Mouse (Mus musculus) heart, postnatal 4 days (tissue): ENCODE results near the gene Slco4a1. TPM values are rescaled to one million over a fixed set of nuclear protein-coding genes. Genes with fewer than 3 reads are reported as not detected.
A peak's percentile ranks its signal among the peaks of the same experiment; 100 is the strongest.

ENCODE experiments used
- DNase-seq: peaks from one replicate; pipeline ENCODE4 v3.0.0; 2021
- total RNA-seq, 2 experiments: library from RNA; stranded (reverse); gene quantifications; 2 replicates each; pipeline ENCODE4 v1.2.3; 2021

Gene Slco4a1
- total RNA-seq, 2 experiments from 2014 or later: 0.19 to 0.20 TPM

DNA sequence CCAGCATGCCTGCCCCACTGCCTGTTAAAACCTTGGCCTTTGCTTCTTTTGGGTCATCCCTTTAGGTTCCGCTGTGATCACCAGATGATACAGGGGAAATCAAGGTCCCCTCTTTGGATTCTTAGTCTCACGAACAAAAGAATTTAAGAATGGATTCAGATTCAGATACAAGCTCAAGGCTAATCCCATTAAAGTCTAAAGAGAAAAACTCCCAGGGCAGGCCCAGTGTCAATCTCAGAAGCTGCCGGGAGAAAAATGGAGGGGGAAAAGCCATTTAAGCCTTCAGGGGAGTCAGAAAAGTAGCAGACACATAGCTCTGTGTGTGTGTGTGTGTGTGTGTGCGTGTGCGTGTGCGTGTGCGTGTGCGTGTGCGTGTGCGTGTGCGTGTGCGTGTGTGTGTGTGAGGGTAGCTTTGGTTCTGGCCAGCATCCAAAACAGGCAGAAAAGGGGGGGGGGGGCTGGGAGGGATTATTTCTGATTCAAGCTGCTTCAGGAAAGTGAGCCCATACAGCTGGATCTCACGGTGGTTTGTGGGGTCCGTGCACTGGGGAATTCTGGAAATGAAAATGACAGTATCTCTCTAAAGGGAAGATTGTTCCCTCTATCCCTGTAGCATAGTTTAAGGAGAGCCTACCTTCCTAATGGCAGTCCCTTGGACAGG, 52.5 kb downstream of the Slco4a1 start:
- no peak for DNase-seq

DNA sequence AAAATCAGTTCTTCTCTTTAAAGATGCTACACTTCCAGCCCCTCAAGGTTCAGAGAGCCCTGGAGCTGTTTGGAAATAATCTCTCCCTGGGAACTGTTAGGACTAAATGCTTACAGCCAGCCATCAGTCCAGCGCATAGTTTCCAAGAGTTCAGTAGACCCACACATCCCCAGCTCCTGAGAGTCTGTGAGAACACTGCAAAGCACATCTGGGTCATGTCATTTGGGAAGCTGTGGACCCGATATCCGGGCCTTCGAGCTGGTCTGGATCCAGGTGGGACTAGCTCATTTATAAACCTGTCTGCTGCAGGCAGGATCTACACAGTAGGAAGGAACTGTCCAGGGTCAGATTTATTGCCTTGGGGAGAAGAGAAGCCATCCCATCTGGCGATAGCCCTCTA, 54.8 kb downstream of the Slco4a1 start:
- DNase-seq: no peak

DNA sequence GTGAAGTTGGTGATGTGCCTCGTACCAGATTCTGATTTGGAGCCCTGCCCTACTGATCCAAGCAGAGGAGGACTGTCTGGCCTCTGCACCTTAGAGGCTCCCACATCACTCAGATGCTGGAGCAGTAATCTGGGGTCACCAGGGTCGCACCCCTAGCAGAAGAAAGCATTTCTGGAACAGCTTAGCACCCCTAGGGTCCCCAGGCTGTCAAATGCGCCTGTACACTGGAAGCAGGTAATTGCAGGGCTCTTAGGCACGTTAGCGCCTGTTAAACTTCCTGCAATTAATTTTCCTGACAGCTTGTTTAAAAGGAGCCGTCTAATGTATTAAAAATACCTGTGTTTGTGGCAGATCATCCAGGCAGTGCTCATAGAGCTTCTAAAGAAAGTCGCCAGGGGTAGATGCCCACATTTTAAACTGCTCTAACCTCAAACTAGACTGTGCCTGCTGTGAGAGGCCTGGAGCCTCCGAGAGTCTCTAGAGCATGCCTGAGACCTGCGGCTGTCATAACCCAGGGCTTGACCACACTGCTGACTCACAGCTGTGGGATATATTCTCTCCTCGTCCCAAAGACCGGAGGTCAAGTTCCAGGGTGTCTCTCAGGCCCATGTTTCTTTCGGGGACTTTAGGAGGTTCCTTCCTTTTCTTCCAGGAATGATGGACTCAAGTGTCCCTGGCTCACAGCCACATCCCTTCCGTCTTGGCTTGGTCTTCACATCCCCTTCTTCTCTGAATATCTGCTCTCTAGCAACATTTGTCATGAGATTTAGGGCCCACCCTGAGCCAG, 56.0 kb downstream of the Slco4a1 start:
- no peak for DNase-seq

DNA sequence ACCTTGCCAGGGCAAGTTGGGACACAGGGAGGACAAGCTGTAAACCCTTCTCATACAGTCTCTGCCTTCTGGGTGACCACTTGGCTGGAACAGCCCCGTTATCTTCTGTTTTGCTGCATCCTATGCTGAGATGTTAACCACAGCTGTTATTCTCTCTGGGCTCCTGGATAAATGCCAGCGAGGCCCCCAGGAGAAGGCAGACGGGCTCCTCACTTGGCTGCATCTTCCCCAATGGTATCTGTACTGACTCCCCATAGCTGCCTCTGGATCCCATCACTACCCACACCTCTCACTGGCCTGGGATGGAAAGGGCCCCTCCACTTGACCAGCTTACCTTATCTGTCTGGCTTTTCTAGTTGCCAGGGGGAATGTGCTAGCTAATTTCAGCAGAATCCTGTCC, 57.0 kb downstream of the Slco4a1 start:
- peak; percentile 26 for DNase-seq

DNA sequence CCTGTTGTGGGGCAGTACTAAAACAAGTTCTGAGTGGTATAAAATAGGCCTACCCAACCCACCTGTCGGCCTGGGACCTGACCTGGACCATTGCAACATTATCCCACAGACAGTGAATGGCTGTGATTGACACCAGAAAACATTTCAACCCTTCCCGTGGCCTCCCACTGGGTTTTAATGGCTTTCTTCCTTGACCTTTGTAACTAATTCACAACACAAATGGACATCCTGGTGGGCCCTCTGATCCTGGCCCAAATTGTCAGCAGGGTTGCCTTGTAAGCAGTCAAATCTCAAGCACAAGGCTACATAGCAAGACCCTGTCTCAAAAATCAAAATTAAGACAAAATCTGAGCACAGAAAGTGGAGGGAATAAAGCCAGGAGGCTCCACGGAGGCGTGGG, 57.8 kb downstream of the Slco4a1 start:
- no peak for DNase-seq

DNA sequence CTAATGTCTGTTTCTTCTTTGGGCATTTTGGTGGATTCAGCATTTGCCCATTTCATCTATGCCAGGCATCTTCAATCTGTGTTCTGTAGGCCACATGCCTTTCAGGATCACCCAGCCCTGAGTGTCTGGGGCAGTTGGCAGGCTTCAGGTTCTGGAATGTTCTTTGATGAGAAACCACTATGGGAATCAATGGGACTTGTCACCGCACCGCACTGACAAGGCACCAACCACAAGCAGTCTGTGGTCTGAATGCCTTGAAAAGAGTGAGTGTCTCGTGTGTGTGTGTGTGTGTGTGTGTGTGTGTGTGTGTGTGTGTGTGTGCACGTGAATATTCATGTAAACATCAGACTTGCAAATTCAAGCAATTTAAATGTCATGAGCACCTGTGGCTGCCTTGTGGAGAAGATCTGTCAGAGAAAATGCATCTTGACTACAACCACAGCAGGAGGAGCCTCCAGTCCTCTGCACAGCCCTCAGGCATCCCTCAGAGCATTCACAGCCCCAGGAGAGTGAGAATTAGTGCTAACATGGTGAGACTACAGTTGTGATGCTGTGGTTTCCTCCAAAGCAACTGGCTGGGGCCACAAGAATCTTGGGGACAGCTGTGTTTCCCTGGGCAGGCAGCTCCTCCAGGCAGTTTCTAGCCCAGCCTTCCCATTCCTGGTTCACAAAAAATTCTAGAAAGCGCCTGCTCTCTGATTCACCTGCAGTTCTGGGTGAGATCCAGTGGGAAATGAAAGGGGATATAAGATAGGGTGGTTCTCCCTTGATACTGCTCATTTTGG, 65.6 kb downstream of the Slco4a1 start:
- no peak for DNase-seq

DNA sequence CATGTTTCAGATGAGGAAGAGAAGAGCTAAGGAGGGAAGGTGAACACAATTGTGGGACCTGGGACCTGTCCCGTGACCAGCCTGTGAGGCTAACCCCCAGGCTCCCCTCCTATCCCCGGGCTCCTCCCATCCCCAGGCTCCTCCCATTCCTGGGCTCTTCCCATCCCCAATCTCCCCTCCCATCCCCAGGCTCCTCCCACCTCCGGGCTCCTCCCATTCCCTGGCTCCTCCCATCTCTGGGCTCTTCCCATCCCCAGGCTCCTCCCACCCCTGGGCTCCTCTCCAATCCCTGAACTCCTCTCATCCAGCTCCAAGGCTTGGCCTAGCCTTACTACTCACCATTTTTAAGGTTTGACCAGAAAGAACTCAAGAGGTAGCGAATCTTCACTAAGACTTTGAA, 66.8 kb downstream of the Slco4a1 start:
- no peak for DNase-seq

Other genes with a start within 250 kb of the Slco4a1 start
- gene Lama5, start 230.4 kb upstream of the Slco4a1 start, total RNA-seq: 10 to 100 TPM; 47.8 to 49.6 TPM
- gene Rps21, start 198.9 kb upstream of the Slco4a1 start, total RNA-seq: 100 to 1,000 TPM; 619 to 692 TPM
- 10 to 100 TPM; 15.2 to 15.4 TPM for gene Cables2, start 182.7 kb upstream of the Slco4a1 start, total RNA-seq
- not detected for gene Rbbp8nl, start 166.4 kb upstream of the Slco4a1 start, total RNA-seq
- 1 to 10 TPM; 1.6 to 2.5 TPM for gene Gata5, start 121.5 kb upstream of the Slco4a1 start, total RNA-seq
- gene Ntsr1, start 43.7 kb downstream of the Slco4a1 start, total RNA-seq: under 1 TPM; 0.21 to 0.45 TPM
- gene Mrgbp, start 125.1 kb downstream of the Slco4a1 start, total RNA-seq: 10 to 100 TPM; 26.1 to 27.0 TPM
- gene Ogfr, start 133.0 kb downstream of the Slco4a1 start, total RNA-seq: 10 to 100 TPM; 49.6 to 51.8 TPM
- gene Col9a3, start 141.5 kb downstream of the Slco4a1 start, total RNA-seq: 1 to 10 TPM; 1.2 to 1.8 TPM
- gene Tcfl5, start 186.5 kb downstream of the Slco4a1 start, total RNA-seq: under 1 TPM; 0.20 to 0.26 TPM